Mouse (Mus musculus): ENCODE measurements around the gene Mov10l1. TPM values are rescaled to one million over a fixed set of nuclear protein-coding genes. Genes with fewer than 3 reads are reported as not detected.

The Mov10l1 gene
- 0.15 TPM in 1 of 2 replicates, not detected in the other for polyA plus RNA-seq (2014; fragmentation: Nextera tagmentation; extraction: Ambion mirVana)

DNA sequence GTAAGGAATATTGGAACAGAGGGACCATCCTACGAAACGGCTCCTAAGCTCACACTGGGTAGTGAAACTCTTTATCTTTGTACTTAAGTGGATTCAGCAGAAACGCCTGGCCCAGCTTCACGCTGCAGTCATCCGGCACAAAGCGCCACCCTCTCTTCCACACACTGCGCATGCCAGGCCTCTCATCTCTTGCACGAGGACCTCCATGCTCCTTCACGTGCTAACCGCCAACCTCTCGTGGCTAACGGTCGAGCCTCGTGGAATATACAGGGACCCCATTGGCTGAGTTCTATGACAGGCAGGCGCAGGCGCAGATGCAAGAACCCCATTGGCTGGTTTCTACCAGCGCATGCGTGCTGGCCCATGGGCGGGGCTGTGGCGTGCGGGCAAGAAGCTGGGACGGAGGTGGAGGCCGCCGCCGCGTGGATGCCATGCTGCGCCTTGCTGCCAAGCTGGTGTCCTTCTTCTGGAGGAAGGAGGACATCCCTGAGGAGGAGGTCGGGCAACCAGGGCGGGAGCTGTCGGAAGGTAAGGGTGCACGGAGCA is at the start of gene Mov10l1:
Gene Mov10l1 (plus strand): TSS at position 376 of the 546 bp plus-strand sequence.
- no peak for DNase-seq (ENCODE audit: low spot score)
- no peak for ATAC-seq (ENCODE audit: low FRiP score)
- Histone ChIP-seq H3K27me3 (ENCODE audit: control insufficient read depth, insufficient read depth, low read length) (no peaks in the 10 kb centered on the region), H3K9me3 (ENCODE audit: control insufficient read depth, low read length) (no peaks in the 10 kb centered on the region), H3K9ac (ENCODE audit: low read depth, low read length) (no peak within 1 kb of the TSS), H3K36me3 (ENCODE audit: control insufficient read depth, insufficient read depth, low read length) (no peaks in the 10 kb centered on the region), H3K4me1 (replicated peaks; ENCODE audit: control insufficient read depth, insufficient read depth, low read length) (no peaks in the 10 kb centered on the region), H3K27ac (ENCODE audit: low read depth, low read length) (no peak within 1 kb of the TSS), H3K4me2 (replicated peaks; ENCODE audit: low read depth, low read length) (no peak within 1 kb of the TSS), H3K4me3 (ENCODE audit: low read depth, low read length) (no peak within 1 kb of the TSS)
- 94% methylated on average over 31 of the region's 31 CpGs for WGBS

DNA sequence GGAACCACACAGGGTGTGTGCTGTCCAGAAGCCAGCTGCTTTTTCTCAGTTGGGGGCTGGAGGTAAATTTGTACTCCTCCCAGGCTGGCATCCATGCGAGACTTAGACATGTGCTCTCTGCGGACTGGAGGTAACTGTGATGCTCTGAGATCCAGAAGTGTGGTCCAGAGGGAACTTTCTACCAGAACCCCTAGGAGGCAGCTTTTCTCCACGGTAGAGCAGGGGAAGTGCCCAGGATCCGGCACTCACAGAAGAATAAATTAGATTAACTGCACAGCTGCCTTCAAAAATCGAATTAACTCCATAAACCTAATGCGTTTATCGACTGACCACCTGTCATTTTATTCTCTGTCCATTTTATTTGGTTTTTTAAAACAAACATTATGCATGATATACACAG is 48.6 kb upstream of the Mov10l1 start:
- 69% methylated on average over 7 of the region's 7 CpGs for WGBS

DNA sequence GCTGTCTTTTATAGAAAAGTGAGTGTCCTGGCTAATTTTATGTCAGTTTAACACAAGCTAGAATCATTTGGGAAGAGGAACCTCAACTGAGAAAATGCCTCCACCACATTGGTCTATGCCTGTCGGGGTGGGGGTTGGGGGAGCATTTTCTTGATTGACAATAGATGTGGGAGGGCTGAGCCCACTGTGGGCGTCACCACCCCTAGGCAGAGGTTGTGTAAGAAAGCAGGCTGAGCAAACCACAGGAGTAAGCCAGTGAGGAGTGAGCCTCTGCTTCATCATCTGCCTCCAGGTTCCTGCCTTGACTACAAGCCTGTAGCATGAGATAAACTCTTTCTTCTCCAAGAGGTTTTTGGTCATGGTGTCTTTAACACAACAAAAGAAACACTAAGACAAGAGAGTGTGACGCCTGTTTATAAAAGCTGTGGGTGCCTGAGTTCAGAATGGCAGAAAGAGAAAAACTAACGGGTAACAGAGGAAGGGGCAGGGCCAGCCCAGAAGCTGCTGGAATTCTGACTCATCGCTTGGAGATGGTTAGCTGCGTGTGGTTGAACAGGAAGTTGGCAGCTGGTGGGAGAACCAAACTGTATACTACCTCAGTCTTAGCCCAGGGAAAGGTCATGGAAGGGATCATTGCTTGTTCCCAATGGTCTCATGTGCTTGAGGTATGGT is 46.0 kb upstream of the Mov10l1 start:
- Histone ChIP-seq H3K36me3 (ENCODE audit: control insufficient read depth, insufficient read depth, low read length) (no peaks in the 10 kb centered on the region), H3K4me1 (replicated peaks; ENCODE audit: control insufficient read depth, insufficient read depth, low read length) (no peaks in the 10 kb centered on the region), H3K27ac (ENCODE audit: low read depth, low read length) (no peak overlapping the region), H3K9ac (ENCODE audit: low read depth, low read length) (no peak overlapping the region), H3K27me3 (ENCODE audit: control insufficient read depth, insufficient read depth, low read length) (no peaks in the 10 kb centered on the region), H3K4me2 (replicated peaks; ENCODE audit: low read depth, low read length) (no peak overlapping the region), H3K9me3 (ENCODE audit: control insufficient read depth, low read length) (no peaks in the 10 kb centered on the region), H3K4me3 (ENCODE audit: low read depth, low read length) (no peak overlapping the region)
- ATAC-seq (ENCODE audit: low FRiP score) (no peak), DNase-seq (ENCODE audit: low spot score) (no peak)
- 71% methylated on average over 6 of the region's 6 CpGs for WGBS

More for the DNA sequence above, 48.6 kb upstream of the Mov10l1 start:
- H3K9ac ChIP-seq (ENCODE audit: low read depth, low read length) = no peak overlapping the region
- no peaks in the 10 kb centered on the region for H3K27me3 ChIP-seq (ENCODE audit: control insufficient read depth, insufficient read depth, low read length)
- H3K4me2 ChIP-seq (replicated peaks; ENCODE audit: low read depth, low read length) = no peak overlapping the region
- no peak overlapping the region for H3K4me3 ChIP-seq (ENCODE audit: low read depth, low read length)
- ATAC-seq (ENCODE audit: low FRiP score) = no peak
- H3K9me3 ChIP-seq (ENCODE audit: control insufficient read depth, low read length) = no peaks in the 10 kb centered on the region
- no peaks in the 10 kb centered on the region for H3K36me3 ChIP-seq (ENCODE audit: control insufficient read depth, insufficient read depth, low read length)
- H3K4me1 ChIP-seq (replicated peaks; ENCODE audit: control insufficient read depth, insufficient read depth, low read length) = no peaks in the 10 kb centered on the region
- DNase-seq (ENCODE audit: low spot score) = peak; percentile 27
- H3K27ac ChIP-seq (ENCODE audit: low read depth, low read length) = no peak overlapping the region

DNA sequence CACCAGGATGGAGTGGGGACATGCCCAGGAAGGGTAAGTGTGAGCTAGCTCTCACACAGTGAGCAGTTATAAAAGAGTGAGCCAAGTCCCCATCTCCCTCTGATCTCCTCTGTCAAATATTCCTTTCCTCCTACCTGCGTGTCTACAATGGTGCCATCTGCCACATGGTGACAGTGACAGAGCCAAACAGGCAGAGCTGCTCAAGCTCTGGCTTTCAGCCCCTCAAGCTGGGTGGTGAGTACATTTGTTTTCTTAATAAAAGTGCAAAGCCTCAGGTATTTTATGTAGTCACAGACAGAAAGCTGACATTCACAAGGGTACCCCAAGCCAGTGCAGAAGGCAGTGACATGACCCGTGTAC is 45.4 kb upstream of the Mov10l1 start:
- 74% methylated on average over 2 of the region's 2 CpGs for WGBS
- no peak for DNase-seq (ENCODE audit: low spot score)
- ATAC-seq (ENCODE audit: low FRiP score) = no peak

DNA sequence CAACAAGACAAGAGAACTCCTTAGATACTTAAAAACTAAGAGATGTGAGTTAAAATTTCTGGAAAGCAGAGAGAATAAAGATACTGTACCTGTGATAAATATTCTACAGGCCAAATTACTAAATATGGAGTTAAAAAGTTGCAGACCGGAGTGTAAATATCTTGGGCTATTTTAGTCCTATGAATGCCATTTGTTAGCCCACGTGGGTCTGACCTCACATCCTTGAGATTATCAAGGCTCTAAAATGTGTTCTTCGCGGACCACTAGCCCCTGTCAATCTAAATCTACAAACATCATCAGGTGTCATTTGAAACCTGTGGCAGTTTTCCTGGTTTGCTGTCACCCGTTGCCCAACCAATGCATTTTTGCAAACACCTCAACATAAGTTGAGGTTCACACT is 39.9 kb upstream of the Mov10l1 start:
- Histone ChIP-seq H3K4me1 (replicated peaks; ENCODE audit: control insufficient read depth, insufficient read depth, low read length) (no peaks in the 10 kb centered on the region), H3K27me3 (ENCODE audit: control insufficient read depth, insufficient read depth, low read length) (no peaks in the 10 kb centered on the region), H3K9me3 (ENCODE audit: control insufficient read depth, low read length) (no peaks in the 10 kb centered on the region), H3K9ac (ENCODE audit: low read depth, low read length) (no peak overlapping the region), H3K36me3 (ENCODE audit: control insufficient read depth, insufficient read depth, low read length) (no peaks in the 10 kb centered on the region), H3K27ac (ENCODE audit: low read depth, low read length) (no peak overlapping the region), H3K4me3 (ENCODE audit: low read depth, low read length) (no peak overlapping the region), H3K4me2 (replicated peaks; ENCODE audit: low read depth, low read length) (no peak overlapping the region)
- no peak for DNase-seq (ENCODE audit: low spot score)
- 80% methylated on average over 5 of the region's 5 CpGs for WGBS
- ATAC-seq (ENCODE audit: low FRiP score) = no peak

More for the DNA sequence above, 45.4 kb upstream of the Mov10l1 start:
- H3K9me3 ChIP-seq (ENCODE audit: control insufficient read depth, low read length) = no peaks in the 10 kb centered on the region
- H3K27me3 ChIP-seq (ENCODE audit: control insufficient read depth, insufficient read depth, low read length) = no peaks in the 10 kb centered on the region
- H3K4me1 ChIP-seq (replicated peaks; ENCODE audit: control insufficient read depth, insufficient read depth, low read length) = no peaks in the 10 kb centered on the region
- no peak overlapping the region for H3K4me3 ChIP-seq (ENCODE audit: low read depth, low read length)
- H3K9ac ChIP-seq (ENCODE audit: low read depth, low read length) = no peak overlapping the region
- no peaks in the 10 kb centered on the region for H3K36me3 ChIP-seq (ENCODE audit: control insufficient read depth, insufficient read depth, low read length)
- no peak overlapping the region for H3K4me2 ChIP-seq (replicated peaks; ENCODE audit: low read depth, low read length)
- H3K27ac ChIP-seq (ENCODE audit: low read depth, low read length) = no peak overlapping the region

DNA sequence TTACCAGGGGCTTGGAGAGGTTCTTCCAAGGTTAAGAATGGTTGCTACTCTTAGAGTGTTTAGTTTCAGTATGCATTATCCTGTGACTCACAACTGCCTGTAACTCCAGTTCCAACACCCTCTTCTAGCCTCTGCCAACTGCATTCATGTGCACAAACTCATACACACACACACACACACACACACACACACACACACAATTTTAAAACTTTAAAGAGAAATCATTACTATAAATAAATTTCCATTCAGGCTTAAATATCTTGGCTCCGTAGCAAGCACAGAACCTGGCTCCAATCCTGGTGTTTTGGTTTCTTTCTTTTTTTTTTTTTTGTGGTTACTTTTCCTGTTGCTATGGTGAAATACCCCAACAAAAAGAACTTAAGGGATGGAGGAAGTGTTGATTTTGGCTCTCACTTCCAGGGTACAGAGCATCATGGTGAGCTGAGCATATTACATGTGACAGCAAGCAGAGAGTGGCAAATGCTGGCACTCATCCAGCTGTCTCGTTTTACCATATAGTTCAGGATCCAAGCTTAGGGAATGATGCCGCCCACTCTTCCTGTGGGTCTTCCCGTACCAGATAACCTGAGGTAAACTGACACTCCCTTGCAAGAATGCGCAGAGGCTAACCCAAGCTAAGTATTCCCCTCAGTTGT is 38.7 kb upstream of the Mov10l1 start:
- 88% methylated on average over 5 of the region's 5 CpGs for WGBS
- Histone ChIP-seq H3K27ac (ENCODE audit: low read depth, low read length) (no peak overlapping the region), H3K27me3 (ENCODE audit: control insufficient read depth, insufficient read depth, low read length) (no peaks in the 10 kb centered on the region), H3K4me1 (replicated peaks; ENCODE audit: control insufficient read depth, insufficient read depth, low read length) (no peaks in the 10 kb centered on the region), H3K36me3 (ENCODE audit: control insufficient read depth, insufficient read depth, low read length) (no peaks in the 10 kb centered on the region), H3K4me3 (ENCODE audit: low read depth, low read length) (no peak overlapping the region), H3K4me2 (replicated peaks; ENCODE audit: low read depth, low read length) (no peak overlapping the region), H3K9ac (ENCODE audit: low read depth, low read length) (no peak overlapping the region), H3K9me3 (ENCODE audit: control insufficient read depth, low read length) (no peaks in the 10 kb centered on the region)
- DNase-seq (ENCODE audit: low spot score) (no peak), ATAC-seq (ENCODE audit: low FRiP score) (no peak)

DNA sequence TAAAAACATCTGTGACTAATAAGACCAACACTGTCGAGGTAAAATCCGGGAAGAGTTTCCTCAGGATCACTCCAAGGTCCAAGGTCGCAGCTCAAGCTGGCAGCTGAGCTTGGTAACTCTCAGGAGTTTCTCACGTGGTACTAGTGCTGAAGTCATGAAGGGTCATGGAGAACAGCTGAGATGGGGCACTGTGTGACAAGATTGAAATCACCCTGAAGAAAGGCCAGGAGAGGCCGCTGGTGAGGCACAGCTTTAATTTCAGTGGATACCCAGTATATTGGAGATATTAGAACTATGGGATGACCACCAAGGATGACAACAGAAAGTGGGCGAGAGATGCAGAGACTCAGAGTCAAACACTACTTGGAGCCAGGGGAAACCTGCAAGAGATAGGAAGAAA is 35.9 kb upstream of the Mov10l1 start:
- no peak overlapping the region for H3K4me3 ChIP-seq (ENCODE audit: low read depth, low read length)
- WGBS = 50% methylated on average over 6 of the region's 6 CpGs
- DNase-seq (ENCODE audit: low spot score) (no peak), ATAC-seq (ENCODE audit: low FRiP score) (no peak)
- no peak overlapping the region for H3K9ac ChIP-seq (ENCODE audit: low read depth, low read length)
- no peaks in the 10 kb centered on the region for H3K36me3 ChIP-seq (ENCODE audit: control insufficient read depth, insufficient read depth, low read length)
- H3K27me3 ChIP-seq (ENCODE audit: control insufficient read depth, insufficient read depth, low read length) = no peaks in the 10 kb centered on the region
- no peak overlapping the region for H3K4me2 ChIP-seq (replicated peaks; ENCODE audit: low read depth, low read length)
- H3K4me1 ChIP-seq (replicated peaks; ENCODE audit: control insufficient read depth, insufficient read depth, low read length) = no peaks in the 10 kb centered on the region
- no peaks in the 10 kb centered on the region for H3K9me3 ChIP-seq (ENCODE audit: control insufficient read depth, low read length)
- no peak overlapping the region for H3K27ac ChIP-seq (ENCODE audit: low read depth, low read length)

DNA sequence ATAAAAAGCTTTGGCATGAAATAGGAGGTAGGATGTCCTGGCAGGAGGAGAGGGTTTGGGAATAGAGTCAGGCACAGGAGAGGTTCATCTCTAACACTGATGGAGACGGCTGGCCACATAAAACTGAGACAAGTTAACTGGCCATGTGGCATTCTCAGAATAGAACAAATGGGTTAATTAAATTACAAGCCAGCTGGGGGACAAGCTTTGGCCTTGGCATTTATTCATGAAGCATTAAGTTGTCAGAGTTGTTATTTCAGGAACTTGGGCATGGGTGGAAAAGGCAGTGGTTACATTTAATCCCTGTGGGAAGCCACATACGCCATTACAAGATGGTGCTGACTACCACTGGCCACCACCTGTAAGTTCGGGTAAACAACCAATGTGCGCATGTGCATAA is 31.5 kb upstream of the Mov10l1 start:
- Histone ChIP-seq H3K4me2 (replicated peaks; ENCODE audit: low read depth, low read length) (no peak overlapping the region), H3K27ac (ENCODE audit: low read depth, low read length) (no peak overlapping the region), H3K4me1 (replicated peaks; ENCODE audit: control insufficient read depth, insufficient read depth, low read length) (0 out of 2 replicates have a peak, but pooled peaks cover 2% of the 10 kb centered on the region), H3K9ac (ENCODE audit: low read depth, low read length) (no peak overlapping the region), H3K4me3 (ENCODE audit: low read depth, low read length) (no peak overlapping the region), H3K27me3 (ENCODE audit: control insufficient read depth, insufficient read depth, low read length) (peaks cover 14% of the 10 kb centered on the region), H3K36me3 (ENCODE audit: control insufficient read depth, insufficient read depth, low read length) (no peaks in the 10 kb centered on the region), H3K9me3 (ENCODE audit: control insufficient read depth, low read length) (no peaks in the 10 kb centered on the region)
- ATAC-seq (ENCODE audit: low FRiP score) (no peak), DNase-seq (ENCODE audit: low spot score) (no peak)
- 89% methylated on average over 4 of the region's 4 CpGs for WGBS
